21 mouse cellular contexts compared by ENCODE assay signal in genomic region chr6:38825886-38826285, GRCm38 (mm10). TPM values are rescaled to one million over a fixed set of nuclear protein-coding genes. Genes with fewer than 3 reads are reported as not detected.
A peak's percentile ranks its signal among the peaks of the same experiment; 100 is the strongest.
DNase-seq lines count a peak whose midpoint lies in the region; ATAC-seq and TF ChIP-seq lines count a peak whose summit lies in the region.
"Had no signal": no experiment of that assay in that cellular context is flagged by ENCODE, and none has a peak within 500 bp of the region (broad histone marks: within the 10 kb centered on the region; RNA-seq: fewer than 3 reads in every experiment).

No protein-coding gene starts in this region.

- peak overlapping the region; percentile 73 for H3K27ac ChIP-seq in liver, adult 2 months (replicated peaks; ENCODE audit: insufficient read depth, low read depth, low read length)
- H3K27ac ChIP-seq in liver, embryonic 11.5 days (ENCODE audit: low read depth, low read length): no peak overlapping the region
- H3K27ac ChIP-seq in brown adipose tissue, adult 24 weeks (replicated peaks; ENCODE audit: low read depth, low read length): peak overlapping the region; percentile 86
- no peak overlapping the region for H3K27ac ChIP-seq in embryonic facial prominence, embryonic 10.5 days (replicated peaks)
- H3K27ac ChIP-seq: embryonic facial prominence, embryonic 12.5 days; forebrain, embryonic 13.5 days; forebrain, embryonic 15.5 days had no signal

- H3K27me3 ChIP-seq in liver, adult 2 months (ENCODE audit: control insufficient read depth, insufficient read depth, low read length): no peaks in the 10 kb centered on the region
- H3K27me3 ChIP-seq in liver, embryonic 11.5 days (replicated peaks; ENCODE audit: control insufficient read depth, insufficient read depth, low read length): no peaks in the 10 kb centered on the region
- H3K27me3 ChIP-seq in embryonic facial prominence, embryonic 10.5 days (replicated peaks; ENCODE audit: low read depth, poor library complexity, severe bottlenecking): no peaks in the 10 kb centered on the region
- H3K27me3 ChIP-seq: embryonic facial prominence, embryonic 12.5 days; forebrain, embryonic 13.5 days; forebrain, embryonic 15.5 days had no signal

- H3K36me3 ChIP-seq in liver, adult 2 months (ENCODE audit: control insufficient read depth, insufficient read depth, low read length): no peaks in the 10 kb centered on the region
- H3K36me3 ChIP-seq in liver, embryonic 11.5 days (ENCODE audit: control insufficient read depth, insufficient read depth, low read length): no peaks in the 10 kb centered on the region
- H3K36me3 ChIP-seq in embryonic facial prominence, embryonic 10.5 days (replicated peaks): peaks cover 29% of the 10 kb centered on the region
- H3K36me3 ChIP-seq: embryonic facial prominence, embryonic 12.5 days; forebrain, embryonic 15.5 days had no signal

- no peak for TF ChIP-seq POLR2A in liver, adult 2 months (IDR thresholded peaks at IDR 0.05; ENCODE audit: extremely low read depth, insufficient read depth, low read length)

- no peaks in the 10 kb centered on the region for H3K9me3 ChIP-seq in liver, embryonic 11.5 days (ENCODE audit: control insufficient read depth, low read length)
- no peaks in the 10 kb centered on the region for H3K9me3 ChIP-seq in embryonic facial prominence, embryonic 10.5 days
- H3K9me3 ChIP-seq: embryonic facial prominence, embryonic 12.5 days; forebrain, embryonic 13.5 days; forebrain, embryonic 15.5 days had no signal

- no peak overlapping the region for H3K4me3 ChIP-seq in liver, adult 2 months (ENCODE audit: insufficient read depth, low read depth, low read length)
- no peak overlapping the region for H3K4me3 ChIP-seq in liver, embryonic 11.5 days (ENCODE audit: low read depth, low read length)
- no peak overlapping the region for H3K4me3 ChIP-seq in brown adipose tissue, adult 24 weeks (ENCODE audit: insufficient read depth, low read depth, low read length)
- no peak overlapping the region for H3K4me3 ChIP-seq in embryonic facial prominence, embryonic 10.5 days
- H3K4me3 ChIP-seq: embryonic facial prominence, embryonic 12.5 days; forebrain, embryonic 13.5 days; forebrain, embryonic 15.5 days had no signal

- DNase-seq in liver, adult 2 months (ENCODE audit: extremely low read depth, low read depth, low spot score): peak; percentile 72
- no peak for DNase-seq in liver, embryonic 11.5 days (ENCODE audit: low spot score)
- peak; percentile 83 for DNase-seq in 416B (ENCODE audit: low read depth)
- no peak for DNase-seq in embryonic facial prominence, embryonic 10.5 days (ENCODE audit: low spot score)
- DNase-seq in left cerebral cortex, adult 11 months (ENCODE audit: low spot score): no peak
- DNase-seq: adrenal gland, adult 8-10 months; adrenal gland, postnatal 14 days; adrenal gland, postnatal 36 days; cerebellum, adult 11 months; cerebellum, adult 18-20 months; cerebellum, adult 8-10 months; cerebellum, adult 9-11 months; cerebellum, postnatal 14 days; cerebellum, postnatal 36 days; embryo, embryonic 11 days; forebrain, postnatal 0 days had no signal

- ATAC-seq in liver, embryonic 11.5 days (replicated peaks; ENCODE audit: low FRiP score): no peak
- ATAC-seq: forebrain, embryonic 13.5 days; forebrain, embryonic 15.5 days; forebrain, postnatal 0 days had no signal

- H3K4me2 ChIP-seq in liver, embryonic 11.5 days: no peak overlapping the region
- H3K4me2 ChIP-seq: embryonic facial prominence, embryonic 12.5 days; forebrain, embryonic 13.5 days; forebrain, embryonic 15.5 days had no signal

- no peak for TF ChIP-seq CTCF in liver, adult 2 months (IDR thresholded peaks at IDR 0.05; ENCODE audit: low read depth, low read length)

- peaks cover 27% of the 10 kb centered on the region; the same call in 1 of the 2 replicates for H3K79me2 ChIP-seq in liver, adult 2 months (ENCODE audit: control insufficient read depth, insufficient read depth, low read length)

- H3K4me1 ChIP-seq in liver, adult 2 months (ENCODE audit: control insufficient read depth, insufficient read depth, low read length): peaks cover 36% of the 10 kb centered on the region
- H3K4me1 ChIP-seq in liver, embryonic 11.5 days (replicated peaks; ENCODE audit: control insufficient read depth, insufficient read depth, low read length): peaks cover 48% of the 10 kb centered on the region
- peaks cover 8% of the 10 kb centered on the region for H3K4me1 ChIP-seq in brown adipose tissue, adult 24 weeks (ENCODE audit: control insufficient read depth, insufficient read depth, insufficient read length, low read length)
- peaks cover 17% of the 10 kb centered on the region for H3K4me1 ChIP-seq in embryonic facial prominence, embryonic 10.5 days
- H3K4me1 ChIP-seq: embryonic facial prominence, embryonic 12.5 days; forebrain, embryonic 13.5 days; forebrain, embryonic 15.5 days had no signal

- H3K9ac ChIP-seq in liver, adult 2 months (ENCODE audit: low read depth, low read length): no peak overlapping the region
- no peak overlapping the region for H3K9ac ChIP-seq in liver, embryonic 11.5 days (ENCODE audit: low read depth, low read length)
- H3K9ac ChIP-seq: embryonic facial prominence, embryonic 12.5 days; forebrain, embryonic 13.5 days; forebrain, embryonic 15.5 days; forebrain, postnatal 0 days had no signal

RNA-seq across cellular contexts. Expression of gene Tbxas1, which starts 49.3 kb away (rescaled TPM):
- 3.5 and 4.9 TPM in 2 replicates for total RNA-seq in liver, adult 2 months (2014; rRNA removed)
- 0.61 and 1.1 TPM in 2 replicates for polyA plus RNA-seq in liver, adult 2 months (2012; rRNA removed)
- polyA plus RNA-seq in liver, embryonic 11.5 days (2014; fragmentation: Nextera tagmentation; extraction: Ambion mirVana): 11.5 and 12.0 TPM in 2 replicates
- polyA plus RNA-seq in brown adipose tissue, adult 24 weeks (2012; ENCODE audit: insufficient read depth, insufficient read length, missing spikeins): 1.4 and 1.8 TPM in 2 replicates
- 0.88 and 1.8 TPM in 2 replicates for polyA plus RNA-seq in embryonic facial prominence, embryonic 10.5 days (2016; fragmentation: Nextera tagmentation; extraction: Ambion mirVana)
- total RNA-seq: ES-E14 had no signal

RNA-seq across cellular contexts. Expression of gene Hipk2, which starts 50.1 kb away (rescaled TPM):
- 8.5 and 10.4 TPM in 2 replicates for total RNA-seq in liver, adult 2 months (2014; rRNA removed)
- polyA plus RNA-seq in liver, adult 2 months (2012; rRNA removed): 22.2 and 23.5 TPM in 2 replicates
- 21.4 and 27.4 TPM in 2 replicates for polyA plus RNA-seq in liver, embryonic 11.5 days (2014; fragmentation: Nextera tagmentation; extraction: Ambion mirVana)
- polyA plus RNA-seq in brown adipose tissue, adult 24 weeks (2012; ENCODE audit: insufficient read depth, insufficient read length, missing spikeins): 23.7 and 63.9 TPM in 2 replicates
- polyA plus RNA-seq in embryonic facial prominence, embryonic 10.5 days (2016; fragmentation: Nextera tagmentation; extraction: Ambion mirVana): 24.5 and 26.1 TPM in 2 replicates

Comparison
In these comparisons a context has a peak if more than half of its experiments do, and no peak if none do; other contexts are left out.
1. DNase-seq: peak in liver, adult 2 months (single experiment) and 416B (single experiment); none in liver, embryonic 11.5 days (single experiment), embryonic facial prominence, embryonic 10.5 days (single experiment) and left cerebral cortex, adult 11 months (single experiment).
2. H3K27ac ChIP-seq: peak in liver, adult 2 months (single experiment) and brown adipose tissue, adult 24 weeks (single experiment); none in liver, embryonic 11.5 days (single experiment) and embryonic facial prominence, embryonic 10.5 days (single experiment).